Mouse (Mus musculus) myocyte (in vitro differentiated cells): ENCODE results near the gene Dda1.

ENCODE experiments used
- CEBPB ChIP-seq: IDR thresholded peaks from 2 replicates; pipeline ENCODE4 v1.6.1; 2011; ENCODE audit warnings: mild to moderate bottlenecking, moderate library complexity; ENCODE audit not compliant: poor library complexity, insufficient read depth, severe bottlenecking
- E2F4 ChIP-seq: IDR thresholded peaks from one replicate; pipeline ENCODE4 v1.6.1; 2011; ENCODE audit warnings: mild to moderate bottlenecking, control low read depth, moderate library complexity; ENCODE audit not compliant: insufficient read depth
- MAX ChIP-seq: IDR thresholded peaks from one replicate; pipeline ENCODE4 v1.6.1; 2011; ENCODE audit warnings: low read depth, mild to moderate bottlenecking, control low read depth
- MYOD1 ChIP-seq, 3 experiments: IDR thresholded peaks; one replicate each; pipeline ENCODE4 v1.6.1; 2011; ENCODE audit warnings: control low read depth in 2 of 3, low read depth in 2 of 3, mild to moderate bottlenecking in 2 of 3, moderate library complexity in 1 of 3; ENCODE audit not compliant: insufficient read length in 2 of 3, control insufficient read depth in 1 of 3
- MYOG ChIP-seq, 3 experiments: IDR thresholded peaks; one replicate each; pipeline ENCODE4 v1.6.1; 2011; ENCODE audit warnings: control low read depth in 2 of 3, low read depth in 2 of 3, mild to moderate bottlenecking in 2 of 3; ENCODE audit not compliant: insufficient read length in 2 of 3, control insufficient read depth in 1 of 3, insufficient read depth in 1 of 3
- POLR2A ChIP-seq: IDR thresholded peaks from one replicate; pipeline ENCODE4 v1.6.1; 2011; ENCODE audit warnings: low read depth, mild to moderate bottlenecking, control low read depth, moderate library complexity; ENCODE audit not compliant: insufficient read length
- POLR2AphosphoS2 ChIP-seq: IDR thresholded peaks from one replicate; pipeline ENCODE4 v1.6.1; 2011; ENCODE audit warnings: low read depth, control low read depth; ENCODE audit not compliant: insufficient read length
- REST ChIP-seq: IDR thresholded peaks from one replicate; pipeline ENCODE4 v1.6.1; 2011; ENCODE audit warnings: mild to moderate bottlenecking, control low read depth, moderate library complexity; ENCODE audit not compliant: insufficient read depth, insufficient read length
- SRF ChIP-seq: IDR thresholded peaks from one replicate; pipeline ENCODE4 v1.6.1; 2011; ENCODE audit warnings: low read depth; ENCODE audit not compliant: control insufficient read depth, insufficient read length
- TCF12 ChIP-seq: IDR thresholded peaks from one replicate; pipeline ENCODE4 v1.6.1; 2011; ENCODE audit warnings: mild to moderate bottlenecking, control low read depth; ENCODE audit not compliant: poor library complexity, insufficient read depth, severe bottlenecking
- TCF3 ChIP-seq: IDR thresholded peaks from one replicate; pipeline ENCODE4 v1.6.1; 2011; ENCODE audit warnings: low read depth, control low read depth; ENCODE audit not compliant: insufficient read length
- USF1 ChIP-seq: IDR thresholded peaks from one replicate; pipeline ENCODE4 v1.6.1; 2011; ENCODE audit warnings: low read depth, mild to moderate bottlenecking, control low read depth, moderate library complexity

DNA sequence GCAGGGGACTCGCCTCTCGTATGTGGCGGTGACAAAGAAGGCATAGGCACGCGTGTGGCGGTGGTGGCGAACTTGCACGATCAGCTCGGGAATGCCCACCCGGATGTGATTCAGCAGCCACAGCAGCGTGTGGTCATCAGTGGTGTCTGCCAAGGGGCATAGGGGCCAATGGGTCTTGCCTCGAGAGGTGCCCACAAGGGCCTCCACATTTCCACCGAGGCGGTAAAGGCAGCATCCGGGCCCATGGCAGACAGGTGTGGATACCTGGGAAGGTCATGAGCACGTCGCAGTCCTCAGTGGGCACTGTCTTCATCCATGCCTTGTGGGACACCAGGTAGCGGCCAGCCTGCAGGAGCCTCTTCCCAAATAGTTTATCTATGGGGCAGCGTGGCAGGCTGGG lies 15.7 kb downstream of the Dda1 start:
- TF ChIP-seq TCF12 = no peak
- no peak for TF ChIP-seq POLR2AphosphoS2
- no peak for TF ChIP-seq MAX
- no peak for TF ChIP-seq USF1
- no peak for TF ChIP-seq SRF
- TF ChIP-seq POLR2A = no peak
- TF ChIP-seq E2F4 = no peak
- no peak for TF ChIP-seq MYOG (IDR thresholded peaks at IDR 0.05; ENCODE audit: control insufficient read depth in 1 of 3, insufficient read depth in 1 of 3, insufficient read length in 2 of 3, low read depth in 2 of 3)
- no peak for TF ChIP-seq REST
- TF ChIP-seq CEBPB = no peak
- TF ChIP-seq MYOD1 (IDR thresholded peaks at IDR 0.05; ENCODE audit: control insufficient read depth in 1 of 3, insufficient read length in 2 of 3, low read depth in 2 of 3) = no peak
- TF ChIP-seq TCF3 = no peak
